Mouse (Mus musculus) liver, postnatal 0 days (tissue): ENCODE measurements around the gene Gm36079. TPM values are rescaled to one million over a fixed set of nuclear protein-coding genes. Genes with fewer than 3 reads are reported as not detected.
"Not testable (repeated sequence)": the region's sequence is repeated elsewhere in the genome, so short reads cannot be mapped to it uniquely, and the experiment has no call there.

Experiments
- ATAC-seq: fragments of 200-750 bp; cut with Nextera tagmentation; 2 replicates; pipeline ENCODE4 v1.8.0; 2017; ENCODE audit warnings: mild to moderate bottlenecking, moderate library complexity
- DNase-seq: peaks from one replicate; pipeline ENCODE4 v3.0.0-alpha.2; 2016
- H3K27ac ChIP-seq: fragments of 300-500 bp; sonication (generic); 2 replicates; pipeline ENCODE4 v1.5.1; 2014; ENCODE audit warnings: antibody characterized with exemption, moderate library complexity, mild to moderate bottlenecking, low read depth
- H3K27me3 ChIP-seq: fragments of 300-500 bp; sonication (generic); 2 replicates; pipeline ENCODE4 v1.6.1; 2014; ENCODE audit warnings: low read length, control low read depth, mixed read lengths; ENCODE audit not compliant: insufficient read depth
- H3K36me3 ChIP-seq: fragments of 300-500 bp; sonication (generic); replicated peaks from 2 replicates; pipeline ENCODE4 v1.6.1; 2014; ENCODE audit warnings: mild to moderate bottlenecking, control low read depth, low read length, moderate library complexity, mixed read lengths; ENCODE audit not compliant: insufficient read depth
- H3K4me1 ChIP-seq: fragments of 300-500 bp; sonication (generic); 2 replicates; pipeline ENCODE4 v1.6.1; 2014; ENCODE audit warnings: antibody characterized with exemption, mild to moderate bottlenecking, control low read depth; ENCODE audit not compliant: insufficient read depth
- H3K4me2 ChIP-seq: fragments of 300-500 bp; sonication (generic); 2 replicates; pipeline ENCODE4 v1.6.1; 2014; ENCODE audit warnings: low read depth, mild to moderate bottlenecking, low read length, moderate library complexity, mixed read lengths
- H3K4me3 ChIP-seq: fragments of 300-500 bp; sonication (generic); 2 replicates; pipeline ENCODE4 v1.5.1; 2014; ENCODE audit warnings: low read depth, low read length
- H3K9ac ChIP-seq: fragments of 300-500 bp; sonication (generic); replicated peaks from 2 replicates; pipeline ENCODE4 v1.6.1; 2014; ENCODE audit warnings: mild to moderate bottlenecking, moderate library complexity
- H3K9me3 ChIP-seq: fragments of 300-500 bp; sonication (generic); 2 replicates; pipeline ENCODE4 v1.6.1; 2016; ENCODE audit warnings: mild to moderate bottlenecking, control low read depth, low read length, mixed read lengths
- WGBS: fragments of 180-500 bp; shearing (Covaris S2); extraction: QIAGEN DNeasy Blood & Tissue Kit; methylation state at CpG from one replicate; pipeline ENCODE4 v1.1.7; 2014; ENCODE audit not compliant: insufficient replicate concordance; 5-methylcytosine and 5-hydroxymethylcytosine counted together
- polyA plus RNA-seq: library from polyadenylated mRNA; unstranded; fragments of >200 nt; fragmentation: Nextera tagmentation; extraction: Ambion mirVana; gene quantifications from 2 replicates; pipeline ENCODE4 v1.2.1, GENCODE M21; 2015

The Gm36079 gene
- not detected in 2 replicates for polyA plus RNA-seq

DNA sequence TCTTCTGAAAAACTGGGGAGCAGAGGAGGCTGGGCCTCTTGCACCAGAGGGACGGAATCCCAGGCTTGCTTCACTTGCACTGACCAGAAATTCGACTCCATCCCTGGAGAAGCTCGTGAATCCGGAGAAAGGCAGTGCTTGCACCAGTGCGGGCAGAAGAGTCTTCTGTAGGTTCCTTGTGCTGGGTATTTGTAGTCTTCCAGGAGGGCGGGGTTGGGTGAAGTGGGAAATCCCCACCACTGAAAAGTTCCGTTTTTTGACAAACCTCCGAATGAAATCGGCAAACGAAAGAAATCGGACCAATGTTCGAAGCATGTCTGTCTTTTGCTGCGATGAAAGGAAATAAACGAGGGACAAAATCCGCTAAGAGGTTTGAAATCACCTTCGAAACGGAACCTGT lies at the start of gene Gm36079:
Gene Gm36079, minus strand, starts transcription at position 101 of the 400 bp plus-strand sequence.
- H3K27me3 ChIP-seq, ATAC-seq, H3K9ac ChIP-seq, H3K9me3 ChIP-seq, H3K4me1 ChIP-seq, H3K27ac ChIP-seq, H3K4me2 ChIP-seq, H3K36me3 ChIP-seq, H3K4me3 ChIP-seq, DNase-seq: not testable (repeated sequence)
- WGBS = no CpG with 5 or more reads among the region's 17 CpGs

DNA sequence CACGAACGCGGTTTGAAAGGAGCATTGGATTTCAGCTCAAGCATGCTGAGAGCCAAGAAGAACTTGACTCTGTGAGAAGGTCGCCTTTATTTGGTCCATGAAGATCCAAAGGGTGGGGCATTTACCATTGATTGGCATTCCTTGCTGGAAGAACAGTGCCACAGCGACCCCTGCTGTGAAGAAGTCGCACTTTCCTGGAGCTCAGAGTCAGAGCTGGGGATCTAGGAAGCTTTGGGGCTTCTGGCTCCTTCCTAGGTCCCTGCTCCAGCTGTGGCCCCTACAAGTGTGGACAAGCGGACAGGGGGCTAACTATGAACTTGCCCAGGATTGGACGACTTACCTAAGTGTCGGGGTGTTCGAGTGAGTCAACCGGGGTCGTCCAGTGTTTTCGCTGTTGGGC lies 44.1 kb upstream of the Gm36079 start:
- H3K27ac ChIP-seq, H3K4me3 ChIP-seq, H3K27me3 ChIP-seq, H3K4me2 ChIP-seq, H3K9me3 ChIP-seq, DNase-seq, H3K36me3 ChIP-seq, H3K9ac ChIP-seq, H3K4me1 ChIP-seq, ATAC-seq: not testable (repeated sequence)
- no CpG with 5 or more reads among the region's 13 CpGs for WGBS

DNA sequence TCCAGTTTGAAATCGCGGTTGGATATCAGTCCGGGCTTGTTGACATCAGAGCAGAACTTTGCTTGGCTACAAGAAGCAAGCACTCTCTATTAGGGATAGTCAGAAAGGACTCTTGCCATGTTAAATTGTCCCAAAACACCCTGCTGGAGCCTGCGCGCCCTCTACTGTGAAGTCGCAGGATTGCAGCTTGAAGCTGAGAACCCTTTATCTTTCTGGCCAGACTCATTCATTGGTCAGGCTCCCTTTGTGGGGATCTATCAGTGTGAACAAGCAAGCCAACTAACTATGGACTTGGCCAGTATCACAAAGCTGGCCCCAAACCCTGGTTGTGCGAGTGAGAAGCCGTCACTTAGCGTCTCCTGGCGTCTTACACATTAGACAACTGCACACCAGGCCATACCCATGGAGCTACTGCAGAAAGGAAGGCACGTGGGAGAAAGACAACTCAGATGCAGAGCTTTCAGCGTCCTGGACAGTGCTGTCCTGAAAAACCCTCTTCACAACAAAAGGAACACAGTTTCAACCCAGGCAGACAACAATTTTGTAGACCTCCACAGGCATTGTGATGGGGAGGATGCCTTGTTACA lies 43.3 kb upstream of the Gm36079 start:
- DNase-seq, ATAC-seq: not testable (repeated sequence)

DNA sequence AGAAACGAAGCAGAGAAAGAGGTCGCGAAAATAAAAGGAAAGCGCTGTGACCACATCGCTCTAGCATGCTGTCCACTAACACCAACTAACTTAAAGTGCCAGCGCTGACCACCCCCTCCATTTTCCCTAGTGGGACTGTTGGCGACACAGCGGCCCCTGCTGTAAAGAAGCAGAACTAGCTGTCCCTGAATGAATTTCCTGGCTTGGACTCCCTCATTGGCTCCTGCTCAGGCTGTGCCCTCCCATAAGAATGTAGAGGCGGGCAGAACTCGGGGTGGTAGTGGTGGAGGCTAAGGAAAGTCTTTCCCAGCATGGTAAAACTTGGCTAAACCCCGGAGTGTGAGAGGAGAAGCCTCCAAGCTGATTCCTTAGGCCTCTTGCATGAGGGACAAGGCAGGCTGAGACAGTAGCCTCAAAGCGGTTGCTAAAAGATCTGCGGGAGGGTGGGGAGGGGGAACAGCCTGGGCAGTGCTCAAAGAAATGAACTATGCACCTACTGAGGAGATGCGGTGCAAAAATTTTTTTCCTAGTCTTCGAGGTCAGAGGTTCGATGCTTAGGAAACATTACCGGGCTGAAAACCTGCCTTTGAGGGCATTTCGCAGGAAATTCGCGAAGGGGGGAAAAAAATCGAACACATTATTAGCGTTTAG lies 36.8 kb upstream of the Gm36079 start:
- not testable (repeated sequence) for H3K9me3 ChIP-seq, H3K9ac ChIP-seq, H3K27ac ChIP-seq, H3K4me3 ChIP-seq, DNase-seq, H3K36me3 ChIP-seq, H3K4me1 ChIP-seq, H3K27me3 ChIP-seq, H3K4me2 ChIP-seq
- ATAC-seq = peak; percentile 56
- no CpG with 5 or more reads among the region's 22 CpGs for WGBS

More for the DNA sequence above, 43.3 kb upstream of the Gm36079 start:
- H3K27me3 ChIP-seq, H3K9ac ChIP-seq, H3K36me3 ChIP-seq, H3K4me1 ChIP-seq, H3K27ac ChIP-seq, H3K4me2 ChIP-seq, H3K4me3 ChIP-seq, H3K9me3 ChIP-seq: not testable (repeated sequence)
- whole genome bisulfite sequencing = no CpG with 5 or more reads among the region's 12 CpGs

DNA sequence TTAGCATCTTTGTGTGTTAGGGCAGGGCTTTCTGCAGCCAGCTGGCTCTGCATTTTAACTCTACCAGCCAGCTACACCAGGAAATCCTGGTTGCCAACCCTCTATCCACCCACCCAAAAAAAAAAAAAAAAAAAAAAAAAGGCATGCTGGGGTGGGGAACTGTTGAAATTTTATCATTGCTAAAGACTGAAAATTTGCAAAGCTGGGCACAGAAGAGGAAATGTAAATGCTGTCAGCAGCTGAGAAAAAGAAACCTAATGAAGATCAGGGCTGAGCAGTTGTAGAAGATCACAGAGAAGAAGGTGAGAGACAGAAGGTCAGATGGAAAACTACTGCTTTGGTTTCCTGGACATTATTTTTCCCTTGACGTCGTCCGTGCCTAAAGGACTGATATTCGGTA lies 36.1 kb upstream of the Gm36079 start:
- H3K4me2 ChIP-seq, H3K4me3 ChIP-seq, H3K27me3 ChIP-seq, H3K9ac ChIP-seq, H3K36me3 ChIP-seq, H3K4me1 ChIP-seq, ATAC-seq, H3K27ac ChIP-seq, DNase-seq, H3K9me3 ChIP-seq: not testable (repeated sequence)
- WGBS = no CpG with 5 or more reads among the region's 4 CpGs

DNA sequence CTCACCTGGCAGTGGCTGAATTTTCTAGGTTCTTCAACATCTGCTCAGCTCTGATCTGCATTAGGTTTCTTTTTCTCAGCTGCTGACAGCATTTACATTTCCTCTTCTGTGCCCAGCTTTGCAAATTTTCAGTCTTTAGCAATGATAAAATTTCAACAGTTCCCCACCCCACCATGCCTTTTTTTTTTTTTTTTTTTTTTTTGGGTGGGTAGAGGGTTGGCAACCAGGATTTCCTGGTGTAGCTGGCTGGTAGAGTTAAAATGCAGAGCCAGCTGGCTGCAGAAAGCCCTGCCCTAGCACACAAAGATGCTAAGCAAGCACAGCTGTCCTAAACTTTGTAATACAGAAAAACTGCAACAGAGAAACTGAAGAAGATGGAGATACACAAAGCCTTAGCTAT lies 25.3 kb upstream of the Gm36079 start, which contains the start of gene Gm21188:
Gene Gm21188, minus strand, starts transcription at position 110 of the 400 bp plus-strand sequence.
- H3K36me3 ChIP-seq, H3K27me3 ChIP-seq, ATAC-seq, H3K9me3 ChIP-seq, DNase-seq, H3K9ac ChIP-seq, H3K4me3 ChIP-seq, H3K4me2 ChIP-seq, H3K27ac ChIP-seq, H3K4me1 ChIP-seq: not testable (repeated sequence)

DNA sequence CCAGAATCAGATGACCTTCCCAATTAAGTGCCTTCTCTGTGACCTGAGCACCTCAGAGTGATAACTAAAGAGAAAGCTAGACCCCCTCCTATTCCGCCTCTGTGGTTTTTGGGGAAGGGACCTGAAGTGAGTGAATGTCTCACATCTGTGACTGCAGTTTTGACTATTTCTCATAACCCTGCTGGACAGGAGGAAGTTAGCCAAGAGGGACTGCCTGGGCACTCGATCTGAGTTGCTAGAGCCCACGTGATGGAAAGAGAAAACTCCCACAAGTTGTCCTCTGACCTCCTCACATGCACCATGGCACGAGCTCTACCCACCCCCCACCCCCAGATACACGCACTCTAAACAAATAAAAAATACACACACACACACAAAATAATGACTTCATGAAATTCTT lies 21.8 kb upstream of the Gm36079 start:
- H3K36me3 ChIP-seq, ATAC-seq: not testable (repeated sequence)

DNA sequence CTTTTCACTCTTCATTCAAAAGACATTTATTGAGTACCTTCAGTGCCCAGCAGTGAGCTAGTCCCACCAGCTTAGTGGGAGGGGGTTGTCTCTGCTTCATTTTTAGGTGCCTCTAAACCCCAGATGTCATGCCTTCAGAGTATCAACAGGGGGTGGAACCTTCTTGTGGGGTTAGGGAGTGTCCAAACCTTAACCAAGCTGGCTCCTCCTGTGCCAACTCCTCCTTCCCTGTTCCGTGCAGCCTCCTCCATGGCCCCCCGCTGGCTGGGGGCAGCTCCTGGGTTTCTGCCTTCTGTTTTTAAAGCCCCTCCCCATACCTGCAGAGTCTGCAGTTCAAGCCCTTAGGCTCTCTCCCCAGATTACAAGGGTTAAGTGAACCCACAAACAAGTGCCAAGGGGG lies 21.4 kb upstream of the Gm36079 start:
- H3K36me3 ChIP-seq, H3K4me1 ChIP-seq, H3K4me3 ChIP-seq, H3K27me3 ChIP-seq, ATAC-seq, H3K9me3 ChIP-seq, H3K9ac ChIP-seq, H3K27ac ChIP-seq, DNase-seq, H3K4me2 ChIP-seq: not testable (repeated sequence)
- no CpG with 5 or more reads among the region's 2 CpGs for WGBS

More for the DNA sequence above, 21.8 kb upstream of the Gm36079 start:
- H3K9me3 ChIP-seq, H3K4me3 ChIP-seq, H3K4me2 ChIP-seq, H3K9ac ChIP-seq, H3K27me3 ChIP-seq, DNase-seq, H3K27ac ChIP-seq, H3K4me1 ChIP-seq: not testable (repeated sequence)
- no CpG with 5 or more reads among the region's 5 CpGs for WGBS

DNA sequence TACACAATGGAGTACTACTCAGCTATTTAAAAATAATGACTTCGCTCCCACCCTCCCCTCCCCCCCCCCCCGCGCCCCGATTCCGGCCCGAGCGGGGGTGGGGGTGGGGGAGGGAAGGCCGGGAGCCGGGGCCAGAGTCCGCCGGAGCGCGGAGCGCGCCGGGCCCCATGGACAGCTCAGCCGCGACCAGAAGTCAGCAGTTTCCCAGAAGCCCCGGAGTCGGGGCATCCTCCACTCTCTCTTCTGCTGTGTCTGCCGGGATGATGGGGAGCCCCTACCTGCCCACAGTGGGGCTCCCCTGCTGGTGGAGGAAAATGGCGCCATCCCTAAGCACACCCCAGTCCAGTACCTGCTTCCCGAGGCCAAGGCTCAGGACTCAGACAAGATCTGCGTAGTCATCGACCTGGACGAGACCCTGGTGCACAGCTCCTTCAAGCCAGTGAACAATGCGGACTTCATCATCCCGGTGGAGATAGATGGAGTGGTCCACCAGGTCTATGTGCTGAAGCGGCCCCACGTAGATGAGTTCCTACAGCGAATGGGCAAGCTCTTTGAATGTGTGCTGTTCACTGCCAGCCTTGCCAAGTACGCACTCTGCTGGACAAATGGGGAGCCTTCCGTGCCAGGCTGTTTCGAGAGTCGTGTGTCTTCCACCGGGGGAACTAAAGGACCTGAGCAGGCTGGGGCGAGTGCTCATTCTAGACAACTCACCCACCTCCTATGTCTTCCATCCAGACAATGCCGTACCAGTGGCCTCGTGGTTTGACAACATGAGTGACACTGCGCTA lies 19.8 kb upstream of the Gm36079 start:
- not testable (repeated sequence) for H3K9me3 ChIP-seq, H3K4me3 ChIP-seq, H3K9ac ChIP-seq, DNase-seq, H3K36me3 ChIP-seq, H3K27me3 ChIP-seq, H3K4me1 ChIP-seq, H3K27ac ChIP-seq, H3K4me2 ChIP-seq, ATAC-seq
- WGBS = under 1% methylated on average over 7 of the region's 40 CpGs
